ENCODE assay signal across 23 mouse cellular contexts in genomic region chr4:33250867-33251266, GRCm38 (mm10). TPM values are rescaled to one million over a fixed set of nuclear protein-coding genes. Genes with fewer than 3 reads are reported as not detected.
"Had no signal": no experiment of that assay in that cellular context is flagged by ENCODE, and none has a peak within 500 bp of the region (broad histone marks: within the 10 kb centered on the region; RNA-seq: fewer than 3 reads in every experiment).

No protein-coding gene starts in this region.

- DNase-seq: liver, postnatal 0 days; lung, adult 2 months; lung, postnatal 14 days; lung, postnatal 36 days; retina, postnatal 1 day; right cerebral cortex, adult 18-20 months; right cerebral cortex, postnatal 25 days; right cerebral cortex, postnatal 4 days; spleen, adult 18-20 months; thymus, adult 18-20 months; thymus, postnatal 14 days; thymus, postnatal 36 days had no signal

- H3K4me2 ChIP-seq: lung, embryonic 15.5 days; midbrain, embryonic 11.5 days; midbrain, embryonic 13.5 days; neural tube, embryonic 13.5 days; neural tube, embryonic 15.5 days had no signal

- ATAC-seq: liver, postnatal 0 days; lung, postnatal 0 days; midbrain, embryonic 13.5 days; midbrain, embryonic 16.5 days had no signal

- H3K27me3 ChIP-seq: lung, embryonic 15.5 days; megakaryocyte, embryonic 14.5 days; midbrain, embryonic 13.5 days; neural tube, embryonic 13.5 days; neural tube, embryonic 15.5 days had no signal

- H3K27ac ChIP-seq: lung, embryonic 15.5 days; macrophage; midbrain, embryonic 13.5 days; neural tube, embryonic 13.5 days; neural tube, embryonic 15.5 days had no signal

- H3K9me3 ChIP-seq: lung, embryonic 15.5 days; megakaryocyte, embryonic 14.5 days; midbrain, embryonic 13.5 days; neural tube, embryonic 13.5 days; neural tube, embryonic 15.5 days had no signal

- H3K4me3 ChIP-seq: lung, embryonic 15.5 days; megakaryocyte, embryonic 14.5 days; midbrain, embryonic 13.5 days; myocyte; neural tube, embryonic 13.5 days; neural tube, embryonic 15.5 days had no signal

- H3K9ac ChIP-seq: liver, postnatal 0 days; lung, embryonic 15.5 days; midbrain, embryonic 13.5 days; neural tube, embryonic 13.5 days; neural tube, embryonic 15.5 days had no signal

RNA-seq across cellular contexts. Expression of gene Srsf12, which starts 42.1 kb away (rescaled TPM):
- total RNA-seq: megakaryocyte progenitor cell, adult 5-6 weeks had no signal
- polyA plus RNA-seq: macrophage, myocyte had no signal
